Mouse (Mus musculus): Measurements from ENCODE around the gene C530008M17Rik.

DNA sequence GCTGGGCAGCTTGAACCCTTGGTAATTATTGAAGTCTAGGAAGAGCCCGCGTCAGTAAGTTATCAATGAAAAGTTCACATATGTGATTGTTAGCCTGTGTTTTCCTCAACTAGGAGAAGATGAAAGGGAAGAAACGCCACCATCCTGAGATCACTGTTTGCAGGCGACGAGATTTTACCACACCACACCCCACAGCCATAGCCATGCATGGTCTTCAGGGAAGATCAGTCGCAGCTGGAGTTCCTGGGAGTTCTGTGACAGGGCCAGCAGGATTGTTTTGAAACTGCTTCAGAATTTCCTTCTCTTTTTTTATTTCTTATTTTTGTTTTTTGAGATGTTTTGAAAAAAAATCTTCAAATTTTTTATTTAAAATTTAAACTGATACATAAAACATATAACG is 8.6 kb downstream of the C530008M17Rik start:
- TF ChIP-seq CTCF (IDR thresholded peaks at IDR 0.05) = no peak
- TF ChIP-seq EP300 (IDR thresholded peaks at IDR 0.05) = no peak

All from lung, postnatal 0 days (tissue).